ENCODE assay signal across 1 mouse cellular context in the genomic region with DNA sequence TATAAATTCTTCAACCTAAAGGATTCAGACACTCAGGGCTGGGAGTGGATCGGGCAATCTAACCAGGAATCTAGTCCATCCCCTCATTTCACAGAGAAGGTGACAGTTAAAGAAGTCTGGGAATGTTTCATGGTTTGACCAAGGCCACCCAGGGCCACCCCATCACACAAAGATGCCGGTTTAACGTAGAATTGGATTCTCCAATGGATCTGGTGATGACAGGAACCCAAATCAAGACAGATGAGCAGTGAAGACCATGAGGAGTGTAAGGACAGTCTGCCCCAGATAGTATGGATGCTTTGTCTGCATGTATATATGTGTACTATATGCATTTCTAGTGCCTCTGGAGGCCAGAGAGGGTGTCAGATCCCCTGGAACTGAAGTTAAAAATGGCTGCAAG.
TF ChIP-seq lines count a peak whose summit lies in the region.

No protein-coding gene starts in this region.

TF ChIP-seq in CH12.LX, 34 proteins besides CTCF, POLR2A, EP300 and RAD21 (continued from another document):
- no peak for TF ChIP-seq RCOR1 (conservative IDR thresholded peaks at IDR 0.05; ENCODE audit: low read depth, low read length)
- TF ChIP-seq HCFC1 (IDR thresholded peaks at IDR 0.05; ENCODE audit: low read depth, low read length): no peak
- TF ChIP-seq CHD1 (IDR thresholded peaks at IDR 0.05; ENCODE audit: low read depth, low read length): no peak
- no peak for TF ChIP-seq NELFE (IDR thresholded peaks at IDR 0.05; ENCODE audit: low read depth, low read length)
- no peak for TF ChIP-seq IRF4 (IDR thresholded peaks at IDR 0.05; ENCODE audit: low read depth, low read length)
- no peak for TF ChIP-seq ELF1 (IDR thresholded peaks at IDR 0.05; ENCODE audit: low read depth, low read length)
- no peak for TF ChIP-seq UBTF (IDR thresholded peaks at IDR 0.05; ENCODE audit: low read depth, low read length)
- no peak for TF ChIP-seq KAT2A (IDR thresholded peaks at IDR 0.05; ENCODE audit: insufficient replicate concordance, low read length)
- no peak for TF ChIP-seq PAX5 (IDR thresholded peaks at IDR 0.05; ENCODE audit: low read length)
- no peak for TF ChIP-seq USF1 (IDR thresholded peaks at IDR 0.05; ENCODE audit: low read depth, low read length)
- TF ChIP-seq TCF12 (IDR thresholded peaks at IDR 0.05; ENCODE audit: low read depth, low read length): no peak
- no peak for TF ChIP-seq CHD2 (IDR thresholded peaks at IDR 0.05; ENCODE audit: low read length)
- no peak for TF ChIP-seq NRF1 (IDR thresholded peaks at IDR 0.05; ENCODE audit: low read depth, low read length)
- no peak for TF ChIP-seq MXI1 (IDR thresholded peaks at IDR 0.05; ENCODE audit: low read depth, low read length)
- no peak for TF ChIP-seq BHLHE40 (IDR thresholded peaks at IDR 0.05; ENCODE audit: low read depth, low read length)
- TF ChIP-seq JUND (conservative IDR thresholded peaks at IDR 0.05; ENCODE audit: low read depth, low read length): no peak
- no peak for TF ChIP-seq E2F4 (IDR thresholded peaks at IDR 0.05; ENCODE audit: insufficient replicate concordance, low read depth, low read length)
TF ChIP-seq in CH12.LX: peak in this region for 0.
